Comparison of ENCODE assay signal across 20 mouse cellular contexts in the genomic region with DNA sequence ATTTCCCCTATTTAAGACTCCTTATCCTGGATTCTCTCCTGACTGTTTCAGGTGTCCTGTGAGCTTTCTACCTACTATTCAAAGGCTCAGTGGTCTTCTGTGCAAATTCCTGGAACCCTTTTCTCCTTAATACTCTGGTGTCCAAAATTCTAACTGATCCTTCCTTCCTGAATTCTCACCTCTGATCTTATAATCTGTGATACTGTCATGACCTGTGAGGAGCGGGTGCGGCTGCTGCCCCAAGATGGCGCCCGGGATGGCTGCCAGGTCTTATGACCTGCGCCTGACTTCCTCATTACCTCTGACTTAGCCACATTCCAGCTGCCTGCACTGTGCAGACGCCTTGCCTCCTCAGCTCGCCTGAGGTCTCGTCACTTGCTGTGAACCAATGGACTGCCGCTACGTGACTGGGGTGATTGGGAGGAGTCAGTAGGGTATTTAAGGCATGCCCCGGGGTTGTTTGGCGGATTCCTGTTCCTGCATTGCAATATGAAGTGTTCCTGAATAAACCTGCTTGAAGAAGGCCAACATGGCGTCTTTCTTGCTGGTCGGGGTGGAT.
"Had no signal": no experiment of that assay in that cellular context is flagged by ENCODE, and none has a peak within 500 bp of the region (broad histone marks: within the 10 kb centered on the region; RNA-seq: fewer than 3 reads in every experiment).

No protein-coding gene starts in this region.

- H3K27ac ChIP-seq: liver, embryonic 15.5 days; lung, embryonic 15.5 days; macrophage; midbrain, embryonic 12.5 days; midbrain, embryonic 15.5 days; neural tube, embryonic 13.5 days; neural tube, embryonic 15.5 days had no signal

- H3K4me1 ChIP-seq: liver, embryonic 15.5 days; lung, embryonic 15.5 days; megakaryocyte, embryonic 14.5 days; midbrain, embryonic 12.5 days; midbrain, embryonic 15.5 days; neural tube, embryonic 13.5 days; neural tube, embryonic 15.5 days had no signal

- H3K27me3 ChIP-seq: liver, embryonic 15.5 days; lung, embryonic 15.5 days; megakaryocyte, embryonic 14.5 days; midbrain, embryonic 12.5 days; midbrain, embryonic 15.5 days; neural tube, embryonic 13.5 days; neural tube, embryonic 15.5 days had no signal

- H3K4me3 ChIP-seq: liver, embryonic 15.5 days; lung, embryonic 15.5 days; megakaryocyte, embryonic 14.5 days; midbrain, embryonic 12.5 days; midbrain, embryonic 15.5 days; neural tube, embryonic 13.5 days; neural tube, embryonic 15.5 days had no signal

- DNase-seq: liver, postnatal 0 days; lung, adult 2 months; lung, postnatal 14 days; lung, postnatal 36 days; retina, postnatal 1 day; right cerebral cortex, adult 18-20 months; right cerebral cortex, postnatal 25 days; right cerebral cortex, postnatal 4 days; spleen, adult 18-20 months; thymus, adult 18-20 months; thymus, postnatal 14 days; thymus, postnatal 36 days had no signal

- H3K9ac ChIP-seq: liver, embryonic 15.5 days; liver, postnatal 0 days; lung, embryonic 15.5 days; midbrain, embryonic 12.5 days; midbrain, embryonic 15.5 days; neural tube, embryonic 13.5 days; neural tube, embryonic 15.5 days had no signal

- H3K36me3 ChIP-seq: liver, embryonic 15.5 days; lung, embryonic 15.5 days; midbrain, embryonic 12.5 days; midbrain, embryonic 15.5 days; neural tube, embryonic 13.5 days; neural tube, embryonic 15.5 days had no signal

- H3K9me3 ChIP-seq: liver, embryonic 15.5 days; lung, embryonic 15.5 days; midbrain, embryonic 12.5 days; midbrain, embryonic 15.5 days; neural tube, embryonic 13.5 days; neural tube, embryonic 15.5 days had no signal
